ENCODE assay signal across 18 mouse cellular contexts in the genomic region with DNA sequence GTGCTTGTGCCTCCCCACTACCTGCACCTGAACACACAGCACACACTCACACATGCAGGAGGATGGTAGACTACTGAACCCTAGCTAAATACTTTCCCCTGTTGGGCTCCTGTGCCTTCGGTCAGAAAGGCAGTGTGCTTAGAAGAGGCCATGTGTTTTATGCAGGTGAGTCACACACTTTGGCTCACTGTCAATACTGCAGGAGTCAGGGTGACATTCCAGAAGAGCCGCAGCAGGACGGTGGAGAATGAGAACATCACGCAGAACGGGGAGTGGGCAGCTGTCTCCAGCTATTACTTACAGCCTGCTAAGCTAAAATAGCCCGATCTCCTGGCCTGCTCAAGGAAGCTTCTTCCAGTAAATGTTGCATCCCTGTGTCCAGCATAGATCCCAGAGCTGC. TPM values are rescaled to one million over a fixed set of nuclear protein-coding genes. Genes with fewer than 3 reads are reported as not detected.
DNase-seq lines count a peak whose midpoint lies in the region; TF ChIP-seq lines count a peak whose summit lies in the region.
"Had no signal": no experiment of that assay in that cellular context is flagged by ENCODE, and none has a peak within 500 bp of the region (broad histone marks: within the 10 kb centered on the region; RNA-seq: fewer than 3 reads in every experiment).

No protein-coding gene starts in this region.

- no peak overlapping the region for H3ac ChIP-seq in C2C12 (ENCODE audit: control insufficient read depth, insufficient read length, low read depth)

- H3K79me2 ChIP-seq in C2C12 (ENCODE audit: control insufficient read depth, insufficient read depth), result no peaks in the 10 kb centered on the region

- H3K27ac ChIP-seq in cerebellum, adult 2 months (ENCODE audit: insufficient read depth, low read length), result no peak overlapping the region
- H3K27ac ChIP-seq: embryonic facial prominence, embryonic 12.5 days; forebrain, embryonic 10.5 days; hindbrain, embryonic 13.5 days; limb, embryonic 15.5 days; neural tube, embryonic 13.5 days had no signal

- peaks cover 5% of the 10 kb centered on the region for H3K4me1 ChIP-seq in cerebellum, adult 2 months (ENCODE audit: control insufficient read depth, insufficient read depth, low read length)
- H3K4me1 ChIP-seq: embryonic facial prominence, embryonic 12.5 days; forebrain, embryonic 10.5 days; hindbrain, embryonic 13.5 days; limb, embryonic 15.5 days; megakaryocyte, embryonic 14.5 days; neural tube, embryonic 13.5 days had no signal

- no peak for TF ChIP-seq POLR2A in cerebellum, adult 2 months (IDR thresholded peaks at IDR 0.05; ENCODE audit: borderline replicate concordance, insufficient read depth, low read length)

- H3K79me3 ChIP-seq in C2C12 (ENCODE audit: low read depth), result no peaks in the 10 kb centered on the region

- DNase-seq in cerebellum, adult 2 months, result peak; percentile 34 to 64
- DNase-seq in cerebellum, adult 9-10 months, result no peak
- peak; percentile 23 for DNase-seq in heart, postnatal 4 days
- DNase-seq in heart, adult 8-10 months (ENCODE audit: low spot score), result no peak
- peak; percentile 42 for DNase-seq in adrenal gland, postnatal 25 days
- DNase-seq in kidney, postnatal 14 days, result no peak
- no peak for DNase-seq in kidney, postnatal 4 days
- DNase-seq: kidney, postnatal 25 days; spleen, adult 18-20 months had no signal

- H3K4me3 ChIP-seq in cerebellum, adult 2 months (replicated peaks; ENCODE audit: insufficient read depth, low read depth, low read length), result no peak overlapping the region
- no peak overlapping the region for H3K4me3 ChIP-seq in C2C12 (ENCODE audit: insufficient read depth, poor library complexity, severe bottlenecking)
- H3K4me3 ChIP-seq: embryonic facial prominence, embryonic 12.5 days; forebrain, embryonic 10.5 days; hindbrain, embryonic 13.5 days; limb, embryonic 15.5 days; megakaryocyte, embryonic 14.5 days; neural tube, embryonic 13.5 days had no signal

- 14% methylated on average over 6 of the region's 6 CpGs for WGBS in cerebellum, adult 2 months

- H3K36me3 ChIP-seq in C2C12 (ENCODE audit: control insufficient read depth, insufficient read depth), result no peaks in the 10 kb centered on the region
- H3K36me3 ChIP-seq: embryonic facial prominence, embryonic 12.5 days; forebrain, embryonic 10.5 days; G1E; hindbrain, embryonic 13.5 days; limb, embryonic 15.5 days; neural tube, embryonic 13.5 days had no signal

- H3K27me3 ChIP-seq in cerebellum, adult 2 months (ENCODE audit: control insufficient read depth, insufficient read depth, low read length), result no peaks in the 10 kb centered on the region
- no peaks in the 10 kb centered on the region for H3K27me3 ChIP-seq in C2C12 (ENCODE audit: control insufficient read depth, insufficient read depth, insufficient read length)
- H3K27me3 ChIP-seq: embryonic facial prominence, embryonic 12.5 days; hindbrain, embryonic 13.5 days; limb, embryonic 15.5 days; megakaryocyte, embryonic 14.5 days; neural tube, embryonic 13.5 days had no signal

- TF ChIP-seq CTCF in cerebellum, adult 2 months (IDR thresholded peaks at IDR 0.05; ENCODE audit: borderline replicate concordance, insufficient read depth, low read depth, low read length), result no peak
- TF ChIP-seq CTCF in C2C12 (IDR thresholded peaks at IDR 0.05; ENCODE audit: control insufficient read depth, insufficient read depth, insufficient read length), result no peak

TF ChIP-seq in C2C12, 6 proteins besides CTCF, POLR2A, EP300 and RAD21:
- TF ChIP-seq CEBPB (IDR thresholded peaks at IDR 0.05; ENCODE audit: low read depth) (no peak), MYOG (IDR thresholded peaks at IDR 0.05; ENCODE audit: control insufficient read depth, extremely low read depth, insufficient read length) (no peak), MYOD1 (IDR thresholded peaks at IDR 0.05; ENCODE audit: control insufficient read depth, insufficient read length, low read depth) (peak; percentile 78), MAX (IDR thresholded peaks at IDR 0.05) (peak; percentile 97), USF1 (IDR thresholded peaks at IDR 0.05; ENCODE audit: low read depth) (no peak), FOSL1 (IDR thresholded peaks at IDR 0.05; ENCODE audit: insufficient read depth, low read length, poor library complexity, severe bottlenecking) (peak; percentile 63)

RNA-seq across cellular contexts. Expression of a gene that starts 32.5 kb away (rescaled TPM):
- 9.7 and 10.4 TPM in 2 replicates for polyA plus RNA-seq in cerebellum, adult 2 months (2012; rRNA removed)
- total RNA-seq in heart, postnatal 4 days (2021), result 10 to 100 TPM; 37.0 to 39.2 TPM
- 10 to 100 TPM; 37.6 to 48.8 (median 44.3) TPM for total RNA-seq in heart, adult 8-10 months (2022)
- 2.7 TPM for polyA plus RNA-seq in C2C12 (2012; fragmentation: generic; extraction: Trizol)
- total RNA-seq in adrenal gland, postnatal 25 days (2021), result 1.2 TPM in 2 replicates
- total RNA-seq: granulocyte monocyte progenitor cell, adult 5-6 weeks had no signal
- polyA plus RNA-seq: G1E had no signal

Comparison
In these comparisons a context has a peak if more than half of its experiments do, and no peak if none do; other contexts are left out.
1. DNase-seq: peak in cerebellum, adult 2 months (2 of 2), heart, postnatal 4 days (single experiment) and adrenal gland, postnatal 25 days (single experiment); none in cerebellum, adult 9-10 months (single experiment), heart, adult 8-10 months (single experiment), kidney, postnatal 14 days (single experiment) and kidney, postnatal 4 days (0 of 2).
2. RNA of a gene that starts 32.5 kb away (total RNA-seq): 37.6 to 48.8 TPM in heart, adult 8-10 months and 37.0 to 39.2 TPM in heart, postnatal 4 days; 1.2 TPM in adrenal gland, postnatal 25 days; every median in the first group is over 10 times any median in the second.